Mouse (Mus musculus) ES-E14 (cell line): ENCODE measurements around the gene D10Wsu102e.

Experiments used
- CHD2 ChIP-seq: IDR thresholded peaks from 2 replicates; pipeline ENCODE4 v1.6.1; 2014; ENCODE audit warnings: mild to moderate bottlenecking, low read depth, low read length, inconsistent platforms
- MAFK ChIP-seq: IDR thresholded peaks from 2 replicates; pipeline ENCODE4 v1.6.1; 2014; ENCODE audit warnings: mild to moderate bottlenecking, low read depth, low read length, inconsistent platforms; ENCODE audit not compliant: insufficient read depth
- ZC3H11A ChIP-seq: IDR thresholded peaks from 2 replicates; pipeline ENCODE4 v1.6.1; 2012; ENCODE audit warnings: low read depth, mild to moderate bottlenecking, inconsistent platforms, low read length, borderline replicate concordance
- ZNF384 ChIP-seq: IDR thresholded peaks from 2 replicates; pipeline ENCODE4 v1.6.1; 2012; ENCODE audit warnings: low read depth, low read length, inconsistent platforms

DNA sequence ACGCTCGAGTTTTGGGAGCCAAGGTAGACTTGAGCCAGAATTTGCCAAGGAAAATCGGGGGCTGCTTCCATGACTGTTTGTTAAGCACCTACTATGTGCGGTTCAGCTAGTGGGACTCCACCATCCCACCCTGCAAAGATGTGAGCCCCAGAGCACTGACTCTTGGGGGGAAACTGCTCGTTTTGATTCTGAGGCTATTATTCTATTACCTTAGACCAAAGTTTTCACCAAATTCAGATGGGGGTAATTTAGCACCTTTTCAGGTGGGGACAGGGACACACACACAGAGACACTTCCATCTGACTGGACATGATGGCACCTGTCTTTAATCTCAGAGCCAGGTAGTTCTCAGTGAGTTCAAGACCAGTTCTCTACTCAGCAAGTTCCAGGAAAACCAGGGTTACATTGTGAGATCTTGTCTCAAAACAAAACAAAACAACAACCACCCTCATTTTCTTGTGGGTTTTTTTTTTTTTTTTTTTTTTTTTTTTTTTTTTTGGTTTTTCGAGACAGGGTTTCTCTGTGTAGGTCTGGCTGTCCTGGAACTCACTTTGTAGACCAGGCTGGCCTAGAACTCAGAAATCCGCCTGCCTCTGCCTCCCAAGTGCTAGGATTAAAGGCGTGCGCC lies 21.9 kb upstream of the D10Wsu102e start:
- no peak for TF ChIP-seq ZC3H11A
- no peak for TF ChIP-seq MAFK
- TF ChIP-seq ZNF384: peak; percentile 85; the same call in 1 of the 2 replicates
- no peak for TF ChIP-seq CHD2
